Mouse (Mus musculus) ES-E14 (cell line): Measurements from ENCODE around the gene Crybg2. TPM values are rescaled to one million over a fixed set of nuclear protein-coding genes. Genes with fewer than 3 reads are reported as not detected.
A peak's percentile ranks its signal among the peaks of the same experiment; 100 is the strongest.

Source experiments
- DNase-seq: peaks from one replicate; pipeline ENCODE4 v3.0.0-alpha.2; 2013; ENCODE audit warnings: low read depth, low spot score
- H3K27ac ChIP-seq: 2 replicates; pipeline ENCODE4 v1.5.1; 2012; ENCODE audit warnings: low read depth, mild to moderate bottlenecking, low read length, moderate library complexity, mixed read lengths; ENCODE audit not compliant: poor library complexity, insufficient read depth, severe bottlenecking
- H3K36me3 ChIP-seq: 2 replicates; pipeline ENCODE4 v1.6.1; 2012; ENCODE audit warnings: mild to moderate bottlenecking, low read length, moderate library complexity, mixed read lengths; ENCODE audit not compliant: control insufficient read depth, poor library complexity, insufficient read depth, severe bottlenecking
- H3K4me1 ChIP-seq, 2 experiments: fragments of 150-350 bp in 1 of 2; sonication (generic) in 1 of 2; 2 replicates each; pipeline ENCODE4 v1.6.1; 2012; ENCODE audit warnings: low read length in 2 of 2, mild to moderate bottlenecking in 1 of 2, mixed read lengths in 1 of 2; ENCODE audit not compliant: control insufficient read depth in 2 of 2, insufficient read depth in 2 of 2, poor library complexity in 1 of 2
- H3K4me3 ChIP-seq, 2 experiments: fragments of 150-350 bp in 1 of 2; sonication (generic) in 1 of 2; 2 replicates each; pipeline ENCODE4 v1.5.1; 2012; ENCODE audit warnings: low read length in 2 of 2, low read depth in 1 of 2, mild to moderate bottlenecking in 1 of 2, mixed read lengths in 1 of 2; ENCODE audit not compliant: insufficient read depth in 1 of 2, poor library complexity in 1 of 2, severe bottlenecking in 1 of 2
- H3K9ac ChIP-seq: 2 replicates; pipeline ENCODE4 v1.6.1; 2012; ENCODE audit warnings: low read depth, mild to moderate bottlenecking, low read length, mixed read lengths; ENCODE audit not compliant: poor library complexity, insufficient read depth, severe bottlenecking
- H3K9me3 ChIP-seq: fragments of 150-350 bp; sonication (generic); 2 replicates; pipeline ENCODE4 v1.6.1; 2012; ENCODE audit warnings: low read depth, mild to moderate bottlenecking, low read length; ENCODE audit not compliant: control insufficient read depth, insufficient read depth
- CHD2 ChIP-seq: IDR thresholded peaks from 2 replicates; pipeline ENCODE4 v1.6.1; 2014; ENCODE audit warnings: mild to moderate bottlenecking, low read depth, low read length, inconsistent platforms
- HCFC1 ChIP-seq: IDR thresholded peaks from 2 replicates; pipeline ENCODE4 v1.6.1; 2012; ENCODE audit warnings: low read length, inconsistent platforms, borderline replicate concordance; ENCODE audit not compliant: insufficient read depth
- MAFK ChIP-seq: IDR thresholded peaks from 2 replicates; pipeline ENCODE4 v1.6.1; 2014; ENCODE audit warnings: mild to moderate bottlenecking, low read depth, low read length, inconsistent platforms; ENCODE audit not compliant: insufficient read depth
- ZC3H11A ChIP-seq: IDR thresholded peaks from 2 replicates; pipeline ENCODE4 v1.6.1; 2012; ENCODE audit warnings: low read depth, mild to moderate bottlenecking, inconsistent platforms, low read length, borderline replicate concordance
- ZNF384 ChIP-seq: IDR thresholded peaks from 2 replicates; pipeline ENCODE4 v1.6.1; 2012; ENCODE audit warnings: low read depth, low read length, inconsistent platforms
- in situ Hi-C, 2 experiments: fragments of 600-800 bp; cut with MboI; formaldehyde crosslinking; loops; one replicate each; pipeline ENCODE4 v1.15.1; 2025; ENCODE audit warnings: low sequenced_read_pairs in 2 of 2, inconsistent platforms in 1 of 2; ENCODE audit not compliant: unreplicated experiment in 2 of 2
- total RNA-seq: library from RNA; depleted of rRNA; stranded (reverse); fragments of 300-350 nt; gene quantifications from 2 replicates; pipeline ENCODE4 v1.2.3, GENCODE M21; 2012

Gene Crybg2
- total RNA-seq, 1 experiment: 12.6 TPM

GRCm38 (mm10) chr4:134019210-134019609 lies 41.4 kb upstream of the Crybg2 start:
- DNase-seq: peak; percentile 46
- Histone ChIP-seq H3K4me1 (peaks cover 0 to 10% of the 10 kb centered on the region in 2 experiments; a peak in 3 of 4 replicates), H3K4me3 (peak overlapping the region; percentile 85 to 88), H3K36me3 (peaks cover 4% of the 10 kb centered on the region; the same call in 1 of the 2 replicates), H3K27ac (peak overlapping the region; percentile 80; the same call in 1 of the 2 replicates), H3K9ac (no peak overlapping the region; the same call in 1 of the 2 replicates), H3K9me3 (no peaks in the 10 kb centered on the region)
- in situ Hi-C loops: no loop called here
- TF ChIP-seq ZNF384 (no peak), HCFC1 (no peak), MAFK (no peak), CHD2 (no peak), ZC3H11A (no peak)

GRCm38 (mm10) chr4:134019641-134020351 lies 40.8 kb upstream of the Crybg2 start:
- H3K4me1 ChIP-seq: peaks cover 0 to 9% of the 10 kb centered on the region in 2 experiments; a peak in 3 of 4 replicates
- H3K27ac ChIP-seq: no peak overlapping the region
- no peak for TF ChIP-seq HCFC1
- TF ChIP-seq MAFK: no peak
- no peak for TF ChIP-seq ZNF384
- TF ChIP-seq ZC3H11A: no peak
- no peak for TF ChIP-seq CHD2
- peaks cover 1% of the 10 kb centered on the region; the same call in 1 of the 2 replicates for H3K36me3 ChIP-seq
- H3K9ac ChIP-seq: no peak overlapping the region; the same call in 1 of the 2 replicates
- DNase-seq: no peak
- no peaks in the 10 kb centered on the region for H3K9me3 ChIP-seq
- in situ Hi-C loops: no loop called here
- H3K4me3 ChIP-seq: peak overlapping the region; percentile 23 to 39; a peak in 3 of 4 replicates

GRCm38 (mm10) chr4:134020621-134021020 lies 40.0 kb upstream of the Crybg2 start:
- Histone ChIP-seq H3K36me3 (no peaks in the 10 kb centered on the region; the same call in 1 of the 2 replicates), H3K27ac (no peak overlapping the region), H3K4me3 (no peak overlapping the region), H3K4me1 (peaks cover 0 to 8% of the 10 kb centered on the region in 2 experiments; a peak in 3 of 4 replicates), H3K9me3 (no peaks in the 10 kb centered on the region), H3K9ac (no peak overlapping the region)
- no peak for TF ChIP-seq MAFK
- no peak for TF ChIP-seq ZC3H11A
- TF ChIP-seq HCFC1: no peak
- no peak for TF ChIP-seq CHD2
- peak; percentile 87 for TF ChIP-seq ZNF384
- in situ Hi-C loops: no loop called here
- DNase-seq: no peak

- in situ Hi-C loops: no loop called here
- H3K9ac ChIP-seq: no peak overlapping the region
- no peak for DNase-seq
- H3K36me3 ChIP-seq: no peaks in the 10 kb centered on the region
- peaks cover 0 to 10% of the 10 kb centered on the region in 2 experiments; a peak in 2 of 4 replicates for H3K4me1 ChIP-seq
- no peaks in the 10 kb centered on the region for H3K9me3 ChIP-seq
- H3K27ac ChIP-seq: no peak overlapping the region
- no peak overlapping the region for H3K4me3 ChIP-seq
- no peak for TF ChIP-seq ZNF384
- TF ChIP-seq MAFK: no peak
- no peak for TF ChIP-seq CHD2
- no peak for TF ChIP-seq HCFC1
- no peak for TF ChIP-seq ZC3H11A
Measured at GRCm38 (mm10) chr4:134025802-134026201, 34.8 kb upstream of the Crybg2 start.
